Mouse (Mus musculus) forebrain, embryonic 10.5 days (tissue): Measurements from ENCODE around the gene Btbd9. TPM values are rescaled to one million over a fixed set of nuclear protein-coding genes. Genes with fewer than 3 reads are reported as not detected.
A peak's percentile ranks its signal among the peaks of the same experiment; 100 is the strongest.

ENCODE experiments used
- DNase-seq: peaks from one replicate; pipeline ENCODE4 v3.0.0-alpha.2; 2017; ENCODE audit warnings: low spot score; ENCODE audit errors: extremely low spot score
- H3K27ac ChIP-seq: fragments of 300-500 bp; sonication (generic); 2 replicates; pipeline ENCODE4 v1.5.1; 2016; ENCODE audit warnings: mild to moderate bottlenecking
- H3K27me3 ChIP-seq: fragments of 300-500 bp; sonication (generic); 2 replicates; pipeline ENCODE4 v1.6.1; 2016; ENCODE audit warnings: mild to moderate bottlenecking; ENCODE audit not compliant: poor library complexity, severe bottlenecking
- H3K36me3 ChIP-seq: fragments of 300-500 bp; sonication (generic); replicated peaks from 2 replicates; pipeline ENCODE4 v1.6.1; 2016; ENCODE audit warnings: mild to moderate bottlenecking, moderate library complexity
- H3K4me1 ChIP-seq: fragments of 300-500 bp; sonication (generic); 2 replicates; pipeline ENCODE4 v1.6.1; 2016
- H3K4me3 ChIP-seq: fragments of 300-500 bp; sonication (generic); 2 replicates; pipeline ENCODE4 v1.5.1; 2016; ENCODE audit warnings: mild to moderate bottlenecking, moderate library complexity
- H3K9me3 ChIP-seq: fragments of 300-500 bp; sonication (generic); 2 replicates; pipeline ENCODE4 v1.6.1; 2016; ENCODE audit warnings: mild to moderate bottlenecking, moderate library complexity
- WGBS: fragments of 180-500 bp; shearing (Covaris S2); methylation state at CpG from one replicate; pipeline ENCODE4 v1.1.7; 2016; 5-methylcytosine and 5-hydroxymethylcytosine counted together
- polyA plus RNA-seq: library from polyadenylated mRNA; unstranded; fragments of >200 nt; fragmentation: Nextera tagmentation; extraction: Ambion mirVana; gene quantifications from 2 replicates; pipeline ENCODE4 v1.2.1, GENCODE M21; 2016

The Btbd9 gene
- polyA plus RNA-seq, 1 experiment from 2014 or later, result 57.8 TPM

GRCm38 (mm10) chr17:30236611-30237010 is 339.7 kb downstream of the Btbd9 start:
- WGBS, result 84% methylated on average over 6 of the region's 6 CpGs
- no peaks in the 10 kb centered on the region for H3K36me3 ChIP-seq
- no peaks in the 10 kb centered on the region for H3K9me3 ChIP-seq
- DNase-seq, result no peak
- peaks cover 25% of the 10 kb centered on the region for H3K4me1 ChIP-seq
- no peaks in the 10 kb centered on the region for H3K27me3 ChIP-seq
- no peak overlapping the region for H3K4me3 ChIP-seq
- no peak overlapping the region for H3K27ac ChIP-seq

GRCm38 (mm10) chr17:30235380-30235779 is 340.9 kb downstream of the Btbd9 start:
- DNase-seq, result no peak
- no peaks in the 10 kb centered on the region for H3K36me3 ChIP-seq
- no peaks in the 10 kb centered on the region for H3K27me3 ChIP-seq
- H3K9me3 ChIP-seq, result no peaks in the 10 kb centered on the region
- 84% methylated on average over 4 of the region's 4 CpGs for WGBS
- H3K27ac ChIP-seq, result peak overlapping the region; percentile 0; the same call in 1 of the 2 replicates
- no peak overlapping the region for H3K4me3 ChIP-seq
- H3K4me1 ChIP-seq, result peaks cover 13% of the 10 kb centered on the region

GRCm38 (mm10) chr17:30232698-30233097 is 343.6 kb downstream of the Btbd9 start:
- DNase-seq, result peak; percentile 35

GRCm38 (mm10) chr17:30231483-30231882 is 344.8 kb downstream of the Btbd9 start:
- H3K4me1 ChIP-seq, result peaks cover 7% of the 10 kb centered on the region
- no peaks in the 10 kb centered on the region for H3K9me3 ChIP-seq
- no peaks in the 10 kb centered on the region for H3K27me3 ChIP-seq
- no peak overlapping the region for H3K27ac ChIP-seq
- H3K4me3 ChIP-seq, result no peak overlapping the region
- no peaks in the 10 kb centered on the region; the same call in 1 of the 2 replicates for H3K36me3 ChIP-seq
- 88% methylated on average over 1 of the region's 1 CpGs for WGBS
- DNase-seq, result no peak

More at GRCm38 (mm10) chr17:30232698-30233097, 343.6 kb downstream of the Btbd9 start:
- no peaks in the 10 kb centered on the region; the same call in 1 of the 2 replicates for H3K36me3 ChIP-seq
- H3K9me3 ChIP-seq, result no peaks in the 10 kb centered on the region
- H3K4me1 ChIP-seq, result peaks cover 12% of the 10 kb centered on the region; the same call in 1 of the 2 replicates
- 47% methylated on average over 4 of the region's 4 CpGs for whole genome bisulfite sequencing
- no peaks in the 10 kb centered on the region for H3K27me3 ChIP-seq
- H3K27ac ChIP-seq, result no peak overlapping the region
- no peak overlapping the region for H3K4me3 ChIP-seq

GRCm38 (mm10) chr17:30230428-30230827 is 345.9 kb downstream of the Btbd9 start:
- Histone ChIP-seq H3K36me3 (no peaks in the 10 kb centered on the region; the same call in 1 of the 2 replicates), H3K27ac (no peak overlapping the region), H3K27me3 (no peaks in the 10 kb centered on the region), H3K4me1 (peaks cover 15% of the 10 kb centered on the region), H3K4me3 (no peak overlapping the region), H3K9me3 (no peaks in the 10 kb centered on the region)
- no peak for DNase-seq
- WGBS, result 94% methylated on average over 4 of the region's 4 CpGs

- Histone ChIP-seq H3K27ac (no peak overlapping the region), H3K36me3 (no peaks in the 10 kb centered on the region; the same call in 1 of the 2 replicates), H3K4me3 (no peak overlapping the region), H3K4me1 (peaks cover 33% of the 10 kb centered on the region), H3K9me3 (no peaks in the 10 kb centered on the region), H3K27me3 (no peaks in the 10 kb centered on the region)
- no peak for DNase-seq
- 91% methylated on average over 10 of the region's 10 CpGs for WGBS
These were observed 347.7 kb downstream of the Btbd9 start for GRCm38 (mm10) chr17:30228439-30229215.

- Histone ChIP-seq H3K27me3 (no peaks in the 10 kb centered on the region), H3K4me1 (peaks cover 58% of the 10 kb centered on the region), H3K4me3 (no peak overlapping the region), H3K27ac (peak overlapping the region; percentile 31), H3K9me3 (no peaks in the 10 kb centered on the region), H3K36me3 (no peaks in the 10 kb centered on the region; the same call in 1 of the 2 replicates)
- DNase-seq, result no peak
- WGBS, result 61% methylated on average over 5 of the region's 5 CpGs
These were observed 351.1 kb downstream of the Btbd9 start for GRCm38 (mm10) chr17:30225030-30225740.

- DNase-seq, result no peak
- WGBS, result 85% methylated on average over 12 of the region's 12 CpGs
- H3K27ac ChIP-seq, result peak overlapping the region; percentile 51
These were observed 353.5 kb downstream of the Btbd9 start for GRCm38 (mm10) chr17:30222837-30223236.

GRCm38 (mm10) chr17:30222361-30222760 is 353.9 kb downstream of the Btbd9 start:
- H3K27ac ChIP-seq, result peak overlapping the region; percentile 51
- H3K4me1 ChIP-seq, result peaks cover 55% of the 10 kb centered on the region
- H3K36me3 ChIP-seq, result peaks cover 19% of the 10 kb centered on the region
- WGBS, result 82% methylated on average over 11 of the region's 11 CpGs
- no peak for DNase-seq
- no peak overlapping the region for H3K4me3 ChIP-seq
- H3K9me3 ChIP-seq, result no peaks in the 10 kb centered on the region
- no peaks in the 10 kb centered on the region for H3K27me3 ChIP-seq

More at GRCm38 (mm10) chr17:30222837-30223236, 353.5 kb downstream of the Btbd9 start:
- no peaks in the 10 kb centered on the region for H3K9me3 ChIP-seq
- H3K4me1 ChIP-seq, result peaks cover 55% of the 10 kb centered on the region
- peaks cover 17% of the 10 kb centered on the region for H3K36me3 ChIP-seq
- H3K4me3 ChIP-seq, result no peak overlapping the region
- H3K27me3 ChIP-seq, result no peaks in the 10 kb centered on the region

- H3K9me3 ChIP-seq, result no peaks in the 10 kb centered on the region
- H3K4me3 ChIP-seq, result no peak overlapping the region
- no peak for DNase-seq
- H3K27me3 ChIP-seq, result no peaks in the 10 kb centered on the region
- peak overlapping the region; percentile 51; the same call in 1 of the 2 replicates for H3K27ac ChIP-seq
- WGBS, result 88% methylated on average over 14 of the region's 14 CpGs
- peaks cover 19% of the 10 kb centered on the region for H3K36me3 ChIP-seq
- peaks cover 55% of the 10 kb centered on the region for H3K4me1 ChIP-seq
These were observed 354.6 kb downstream of the Btbd9 start for GRCm38 (mm10) chr17:30221677-30222076.

GRCm38 (mm10) chr17:30215741-30216140 is 360.5 kb downstream of the Btbd9 start:
- WGBS, result 74% methylated on average over 4 of the region's 4 CpGs
- H3K27ac ChIP-seq, result 0 out of 2 replicates have a peak overlapping the region, but pooled peaks have one; percentile 12

GRCm38 (mm10) chr17:30214393-30214792 is 361.9 kb downstream of the Btbd9 start:
- Histone ChIP-seq H3K27ac (no peak overlapping the region), H3K9me3 (no peaks in the 10 kb centered on the region), H3K4me3 (no peak overlapping the region), H3K4me1 (0 out of 2 replicates have a peak, but pooled peaks cover 11% of the 10 kb centered on the region), H3K27me3 (no peaks in the 10 kb centered on the region), H3K36me3 (peaks cover 57% of the 10 kb centered on the region)
- 86% methylated on average over 6 of the region's 6 CpGs for WGBS
- DNase-seq, result no peak

More at GRCm38 (mm10) chr17:30215741-30216140, 360.5 kb downstream of the Btbd9 start:
- Histone ChIP-seq H3K4me3 (no peak overlapping the region), H3K4me1 (0 out of 2 replicates have a peak, but pooled peaks cover 13% of the 10 kb centered on the region), H3K27me3 (no peaks in the 10 kb centered on the region), H3K36me3 (peaks cover 49% of the 10 kb centered on the region), H3K9me3 (no peaks in the 10 kb centered on the region)
- DNase-seq, result no peak
